Mouse (Mus musculus): ENCODE measurements around the gene Prkab1. TPM values are rescaled to one million over a fixed set of nuclear protein-coding genes. Genes with fewer than 3 reads are reported as not detected.

Prkab1 gene
- total and polyA plus RNA-seq, 2 experiments from 2014 or later: 38.6 to 39.6 TPM

DNA sequence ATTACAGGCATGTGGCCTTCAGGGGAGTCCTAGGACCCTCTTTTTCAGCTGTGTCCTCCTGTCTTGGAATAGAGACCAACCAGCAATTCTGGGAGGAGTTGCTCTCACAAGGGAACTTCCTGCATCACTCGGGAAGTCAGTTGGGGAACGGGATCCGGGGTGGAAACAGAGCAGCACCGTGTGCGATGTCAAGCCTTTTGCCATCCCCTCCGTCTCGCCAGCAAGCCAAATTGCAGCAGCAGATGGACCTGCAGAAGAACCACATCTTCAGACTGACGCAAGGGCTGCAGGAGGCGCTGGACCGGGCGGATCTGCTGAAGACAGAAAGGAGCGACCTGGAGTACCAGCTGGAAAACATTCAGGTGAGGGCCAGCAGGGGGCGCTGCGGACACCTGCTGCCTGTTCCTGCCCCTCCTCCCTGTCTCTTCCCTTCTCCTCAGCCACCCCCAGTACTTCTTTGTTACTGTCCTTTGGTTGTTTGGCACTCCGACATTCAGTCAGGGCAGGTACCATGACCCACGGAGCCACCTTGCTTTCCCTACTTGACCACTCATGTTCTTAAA lies 45.1 kb downstream of the Prkab1 start:
- Histone ChIP-seq H3K4me1 (ENCODE audit: control insufficient read depth, insufficient read depth) (no peaks in the 10 kb centered on the region), H3K27ac (ENCODE audit: low read depth) (0 out of 2 replicates have a peak overlapping the region, but pooled peaks have one; percentile 69), H3K9ac (replicated peaks; ENCODE audit: low read depth, low read length) (no peak overlapping the region), H3K9me3 (replicated peaks; ENCODE audit: control insufficient read depth, low read length) (no peaks in the 10 kb centered on the region), H3K36me3 (replicated peaks; ENCODE audit: control insufficient read depth, insufficient read depth, low read length) (peaks cover 26% of the 10 kb centered on the region; the same call in 1 of the 2 replicates), H3K4me2 (ENCODE audit: low read depth, low read length) (no peak overlapping the region), H3K4me3 (ENCODE audit: low read depth, low read length) (no peak overlapping the region), H3K27me3 (ENCODE audit: control insufficient read depth, insufficient read depth, low read length) (no peaks in the 10 kb centered on the region)
- TF ChIP-seq CTCF (IDR thresholded peaks at IDR 0.05; ENCODE audit: low read depth) (peak; percentile 34), EP300 (IDR thresholded peaks at IDR 0.05; ENCODE audit: low read depth) (no peak)
- ATAC-seq (ENCODE audit: insufficient read depth, low read depth): no peak
- 69% methylated on average over 16 of the region's 16 CpGs for WGBS
- DNase-seq (ENCODE audit: low spot score): no peak

DNA sequence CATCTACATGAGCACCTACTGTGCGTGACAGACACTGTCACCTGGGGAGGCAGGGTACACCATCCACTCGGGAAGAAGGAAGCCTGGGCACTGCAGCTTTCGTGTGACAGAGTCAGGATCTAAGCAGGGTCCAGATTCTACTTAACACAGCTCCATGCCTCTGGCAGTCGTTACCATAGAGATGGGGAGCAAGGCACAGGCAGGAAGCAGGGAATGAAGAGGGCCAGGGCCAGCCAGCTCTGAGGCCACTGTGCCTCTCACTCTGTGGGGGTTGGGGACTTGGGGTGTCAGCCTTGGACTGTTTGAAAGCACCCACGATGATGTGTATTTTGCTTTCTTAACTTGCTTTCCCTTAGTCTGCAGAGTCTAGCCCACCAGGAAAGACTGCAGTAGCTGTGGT lies 46.1 kb downstream of the Prkab1 start:
- Histone ChIP-seq H3K4me2 (ENCODE audit: low read depth, low read length) (no peak overlapping the region), H3K9ac (replicated peaks; ENCODE audit: low read depth, low read length) (no peak overlapping the region), H3K9me3 (replicated peaks; ENCODE audit: control insufficient read depth, low read length) (no peaks in the 10 kb centered on the region), H3K27ac (ENCODE audit: low read depth) (peak overlapping the region; percentile 69), H3K27me3 (ENCODE audit: control insufficient read depth, insufficient read depth, low read length) (no peaks in the 10 kb centered on the region), H3K36me3 (replicated peaks; ENCODE audit: control insufficient read depth, insufficient read depth, low read length) (peaks cover 34% of the 10 kb centered on the region; the same call in 1 of the 2 replicates), H3K4me1 (ENCODE audit: control insufficient read depth, insufficient read depth) (no peaks in the 10 kb centered on the region), H3K4me3 (ENCODE audit: low read depth, low read length) (no peak overlapping the region)
- DNase-seq (ENCODE audit: low spot score): no peak
- TF ChIP-seq CTCF (IDR thresholded peaks at IDR 0.05; ENCODE audit: low read depth): no peak
- TF ChIP-seq EP300 (IDR thresholded peaks at IDR 0.05; ENCODE audit: low read depth): no peak
- WGBS: 67% methylated on average over 5 of the region's 5 CpGs
- no peak for ATAC-seq (ENCODE audit: insufficient read depth, low read depth)

DNA sequence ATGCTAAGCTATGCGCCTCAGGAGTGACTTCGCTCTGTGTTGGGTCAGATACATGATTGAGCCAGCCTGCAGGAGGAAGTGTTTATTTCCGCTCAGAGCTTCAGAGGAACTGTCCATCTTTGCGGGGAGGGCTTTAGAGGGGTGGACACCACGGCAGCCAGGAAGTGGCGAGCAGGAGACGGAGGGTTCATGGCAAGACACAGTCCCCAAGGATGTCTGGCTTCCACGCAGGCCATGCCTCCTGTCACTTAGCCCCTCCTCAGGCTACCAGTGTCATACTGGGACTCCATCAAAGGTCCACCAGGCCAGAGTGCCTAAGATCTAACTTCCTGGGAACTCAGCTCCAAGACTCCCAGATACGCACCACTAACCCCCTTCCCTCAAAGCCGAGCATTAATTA lies 46.6 kb downstream of the Prkab1 start:
- Histone ChIP-seq H3K9ac (replicated peaks; ENCODE audit: low read depth, low read length) (no peak overlapping the region), H3K27me3 (ENCODE audit: control insufficient read depth, insufficient read depth, low read length) (no peaks in the 10 kb centered on the region), H3K9me3 (replicated peaks; ENCODE audit: control insufficient read depth, low read length) (no peaks in the 10 kb centered on the region), H3K27ac (ENCODE audit: low read depth) (peak overlapping the region; percentile 69), H3K4me1 (ENCODE audit: control insufficient read depth, insufficient read depth) (no peaks in the 10 kb centered on the region), H3K36me3 (replicated peaks; ENCODE audit: control insufficient read depth, insufficient read depth, low read length) (peaks cover 34% of the 10 kb centered on the region; the same call in 1 of the 2 replicates), H3K4me2 (ENCODE audit: low read depth, low read length) (peak overlapping the region; percentile 16; the same call in 1 of the 2 replicates), H3K4me3 (ENCODE audit: low read depth, low read length) (no peak overlapping the region)
- TF ChIP-seq CTCF (IDR thresholded peaks at IDR 0.05; ENCODE audit: low read depth) (no peak), EP300 (IDR thresholded peaks at IDR 0.05; ENCODE audit: low read depth) (no peak)
- WGBS: 70% methylated on average over 10 of the region's 10 CpGs
- ATAC-seq (ENCODE audit: insufficient read depth, low read depth) (peak; percentile 62), DNase-seq (ENCODE audit: low spot score) (peak; percentile 36)

DNA sequence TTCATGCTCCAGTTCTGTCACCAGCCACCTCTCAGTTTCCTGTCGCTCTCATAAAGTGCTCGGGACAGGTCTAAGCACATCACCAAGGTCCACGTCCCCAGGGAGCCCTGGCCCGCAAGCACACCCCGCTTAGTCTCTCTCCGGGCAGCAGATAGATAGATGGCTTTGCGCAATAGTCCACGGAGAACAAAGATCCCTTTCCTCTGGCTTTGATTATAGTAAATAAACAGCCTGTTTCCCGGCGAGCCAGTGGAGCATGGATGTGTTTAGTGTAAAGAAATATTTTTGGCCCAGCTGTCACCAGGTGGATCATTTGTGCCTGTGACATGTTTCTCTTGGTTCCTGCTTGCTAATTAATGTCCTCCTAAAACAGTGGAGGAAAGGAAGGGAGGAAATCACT lies 47.0 kb downstream of the Prkab1 start:
- Histone ChIP-seq H3K9ac (replicated peaks; ENCODE audit: low read depth, low read length) (no peak overlapping the region), H3K27ac (ENCODE audit: low read depth) (peak overlapping the region; percentile 69), H3K27me3 (ENCODE audit: control insufficient read depth, insufficient read depth, low read length) (no peaks in the 10 kb centered on the region), H3K4me3 (ENCODE audit: low read depth, low read length) (no peak overlapping the region), H3K36me3 (replicated peaks; ENCODE audit: control insufficient read depth, insufficient read depth, low read length) (peaks cover 32% of the 10 kb centered on the region; the same call in 1 of the 2 replicates), H3K4me2 (ENCODE audit: low read depth, low read length) (peak overlapping the region; percentile 16; the same call in 1 of the 2 replicates), H3K4me1 (ENCODE audit: control insufficient read depth, insufficient read depth) (no peaks in the 10 kb centered on the region), H3K9me3 (replicated peaks; ENCODE audit: control insufficient read depth, low read length) (no peaks in the 10 kb centered on the region)
- TF ChIP-seq CTCF (IDR thresholded peaks at IDR 0.05; ENCODE audit: low read depth) (no peak), EP300 (IDR thresholded peaks at IDR 0.05; ENCODE audit: low read depth) (no peak)
- DNase-seq (ENCODE audit: low spot score) (no peak), ATAC-seq (ENCODE audit: insufficient read depth, low read depth) (no peak)
- WGBS: 56% methylated on average over 10 of the region's 10 CpGs

DNA sequence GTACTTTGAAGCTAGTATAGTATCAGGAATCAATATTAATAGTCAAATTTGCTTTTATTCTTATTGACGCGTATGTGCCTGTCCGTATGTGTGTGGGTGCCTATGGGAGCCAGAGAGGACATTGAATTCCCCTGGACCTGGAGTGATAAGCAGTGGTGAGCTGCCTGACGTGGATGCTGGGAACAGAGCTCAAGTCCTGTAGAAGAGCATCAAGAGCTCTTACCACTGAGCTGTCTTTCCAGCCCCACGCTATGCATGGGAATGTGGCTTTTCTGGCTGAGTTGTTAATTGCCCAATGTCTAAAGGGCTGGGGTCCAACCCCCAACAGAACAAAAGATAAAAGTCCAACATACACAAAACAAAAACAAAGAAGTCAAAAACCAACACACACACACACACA lies 47.9 kb downstream of the Prkab1 start:
- no peak for TF ChIP-seq EP300 (IDR thresholded peaks at IDR 0.05; ENCODE audit: low read depth)
- TF ChIP-seq CTCF (IDR thresholded peaks at IDR 0.05; ENCODE audit: low read depth): no peak
- no peaks in the 10 kb centered on the region for H3K9me3 ChIP-seq (replicated peaks; ENCODE audit: control insufficient read depth, low read length)
- WGBS: 94% methylated on average over 5 of the region's 5 CpGs

DNA sequence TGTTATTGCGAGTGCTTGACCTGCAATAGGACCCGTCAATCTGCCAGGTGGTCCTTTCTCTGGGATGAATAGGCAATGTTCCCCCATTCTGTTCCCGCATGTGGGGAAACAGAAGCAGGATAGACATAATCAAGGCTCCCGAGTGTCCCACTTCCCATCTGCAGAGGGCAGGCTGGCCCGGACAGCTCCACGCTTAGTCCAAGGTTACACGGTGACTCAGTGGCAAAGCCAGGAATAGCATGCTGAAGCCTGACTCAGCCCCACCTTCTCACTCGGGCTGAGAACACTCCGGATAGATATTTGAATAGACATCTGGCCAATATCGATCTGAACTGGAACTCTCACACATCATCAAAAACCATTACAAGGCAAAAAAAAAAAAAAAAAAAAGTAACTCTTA lies 48.6 kb downstream of the Prkab1 start:
- Histone ChIP-seq H3K4me3 (ENCODE audit: low read depth, low read length) (no peak overlapping the region), H3K27ac (ENCODE audit: low read depth) (no peak overlapping the region), H3K27me3 (ENCODE audit: control insufficient read depth, insufficient read depth, low read length) (no peaks in the 10 kb centered on the region), H3K4me1 (ENCODE audit: control insufficient read depth, insufficient read depth) (no peaks in the 10 kb centered on the region), H3K4me2 (ENCODE audit: low read depth, low read length) (no peak overlapping the region), H3K36me3 (replicated peaks; ENCODE audit: control insufficient read depth, insufficient read depth, low read length) (peaks cover 29% of the 10 kb centered on the region), H3K9me3 (replicated peaks; ENCODE audit: control insufficient read depth, low read length) (no peaks in the 10 kb centered on the region), H3K9ac (replicated peaks; ENCODE audit: low read depth, low read length) (no peak overlapping the region)
- ATAC-seq (ENCODE audit: insufficient read depth, low read depth) (no peak), DNase-seq (ENCODE audit: low spot score) (no peak)
- no peak for TF ChIP-seq CTCF (IDR thresholded peaks at IDR 0.05; ENCODE audit: low read depth)
- no peak for TF ChIP-seq EP300 (IDR thresholded peaks at IDR 0.05; ENCODE audit: low read depth)
- WGBS: 74% methylated on average over 10 of the region's 10 CpGs

More for the DNA sequence above, 47.9 kb downstream of the Prkab1 start:
- Histone ChIP-seq H3K4me3 (ENCODE audit: low read depth, low read length) (no peak overlapping the region), H3K27me3 (ENCODE audit: control insufficient read depth, insufficient read depth, low read length) (no peaks in the 10 kb centered on the region), H3K4me1 (ENCODE audit: control insufficient read depth, insufficient read depth) (no peaks in the 10 kb centered on the region), H3K27ac (ENCODE audit: low read depth) (no peak overlapping the region), H3K4me2 (ENCODE audit: low read depth, low read length) (no peak overlapping the region), H3K9ac (replicated peaks; ENCODE audit: low read depth, low read length) (no peak overlapping the region), H3K36me3 (replicated peaks; ENCODE audit: control insufficient read depth, insufficient read depth, low read length) (peaks cover 24% of the 10 kb centered on the region)
- no peak for ATAC-seq (ENCODE audit: insufficient read depth, low read depth)
- DNase-seq (ENCODE audit: low spot score): no peak
